Mouse (Mus musculus): ENCODE results near the gene Gm20388. TPM values are rescaled to one million over a fixed set of nuclear protein-coding genes. Genes with fewer than 3 reads are reported as not detected.
"Not testable (repeated sequence)": the region's sequence is repeated elsewhere in the genome, so short reads cannot be mapped to it uniquely, and the experiment has no call there.

Gene Gm20388
- total RNA-seq, 2 experiments from 2014 or later, result 5.8 TPM; not detected in 1

DNA sequence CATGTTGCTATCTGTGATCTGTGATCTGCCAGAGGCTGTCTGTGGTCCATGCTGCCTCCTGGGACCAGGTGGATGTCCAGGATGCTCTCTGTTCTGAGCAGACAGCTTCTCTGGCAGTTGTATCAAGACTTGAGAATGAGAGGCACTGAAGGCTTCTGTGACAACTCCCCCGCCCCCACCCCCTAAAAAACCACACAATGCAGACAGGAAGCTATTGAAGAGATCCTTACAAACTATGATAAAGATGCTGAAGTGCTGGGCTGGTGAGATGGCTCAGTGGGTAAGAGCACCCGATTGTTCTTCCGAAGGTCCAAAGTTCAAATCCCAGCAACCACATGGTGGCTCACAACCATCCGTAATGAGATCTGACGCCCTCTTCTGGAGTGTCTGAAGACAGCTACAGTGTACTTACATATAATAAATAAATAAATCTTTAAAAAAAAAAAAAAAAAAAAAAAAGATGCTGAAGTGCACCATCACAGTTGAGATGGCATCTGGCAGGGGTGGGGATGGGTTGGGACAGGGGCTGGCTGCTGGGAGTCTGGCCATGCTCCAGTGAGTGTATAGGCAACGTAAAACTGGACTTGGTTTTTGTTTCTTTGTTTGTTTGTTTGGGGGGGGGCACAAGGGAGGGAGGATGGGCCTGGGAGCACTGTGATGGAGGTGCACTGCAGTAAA lies 1235.0 kb downstream of the Gm20388 start:
- not testable (repeated sequence) for DNase-seq

DNA sequence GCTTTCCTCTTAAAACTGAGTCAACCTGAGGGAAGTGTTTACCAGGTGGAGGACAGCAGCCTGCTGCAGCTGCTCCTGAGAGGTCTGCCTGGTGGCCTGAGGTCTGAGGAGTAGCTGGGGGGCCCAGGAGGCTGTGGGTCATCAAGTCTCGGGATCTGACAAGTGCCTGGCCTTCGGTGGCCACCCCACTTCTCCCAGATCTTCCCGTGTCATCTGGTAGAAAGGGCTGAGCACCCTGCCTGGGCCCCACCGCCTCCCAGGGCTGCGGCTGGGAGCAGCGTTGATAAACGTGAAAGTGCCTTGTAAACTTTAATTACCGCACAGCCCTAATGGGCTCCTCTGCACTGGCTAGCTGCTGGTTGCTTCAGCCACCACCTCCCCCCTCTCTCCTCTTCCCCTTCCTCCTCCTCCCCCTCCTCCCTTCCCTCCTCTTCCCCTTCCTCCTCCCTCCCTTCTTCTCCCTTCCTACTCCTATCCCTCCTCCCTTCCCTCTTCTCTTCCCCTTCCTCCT lies 1238.0 kb downstream of the Gm20388 start:
- DNase-seq, result no peak

DNA sequence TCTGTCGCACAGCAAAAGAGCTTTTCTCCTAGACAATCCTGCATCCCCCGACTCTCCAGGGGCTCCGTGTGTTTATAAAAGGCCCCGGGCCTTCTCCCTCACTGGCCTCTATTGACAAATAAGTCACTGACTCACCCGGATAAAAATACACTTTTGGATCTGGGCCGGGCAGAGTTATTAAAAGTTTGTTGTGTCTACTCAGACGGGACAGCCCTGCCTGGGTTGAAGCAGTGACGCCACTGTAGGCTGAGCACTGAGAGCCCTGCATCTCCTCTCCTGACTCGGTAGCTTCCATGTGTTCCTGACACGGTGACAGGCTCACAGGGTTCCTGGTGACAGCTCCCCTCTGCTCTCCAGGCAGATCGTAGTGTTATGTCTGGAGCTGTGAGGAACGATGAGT lies 1241.8 kb downstream of the Gm20388 start:
- DNase-seq, result peak; percentile 74

DNA sequence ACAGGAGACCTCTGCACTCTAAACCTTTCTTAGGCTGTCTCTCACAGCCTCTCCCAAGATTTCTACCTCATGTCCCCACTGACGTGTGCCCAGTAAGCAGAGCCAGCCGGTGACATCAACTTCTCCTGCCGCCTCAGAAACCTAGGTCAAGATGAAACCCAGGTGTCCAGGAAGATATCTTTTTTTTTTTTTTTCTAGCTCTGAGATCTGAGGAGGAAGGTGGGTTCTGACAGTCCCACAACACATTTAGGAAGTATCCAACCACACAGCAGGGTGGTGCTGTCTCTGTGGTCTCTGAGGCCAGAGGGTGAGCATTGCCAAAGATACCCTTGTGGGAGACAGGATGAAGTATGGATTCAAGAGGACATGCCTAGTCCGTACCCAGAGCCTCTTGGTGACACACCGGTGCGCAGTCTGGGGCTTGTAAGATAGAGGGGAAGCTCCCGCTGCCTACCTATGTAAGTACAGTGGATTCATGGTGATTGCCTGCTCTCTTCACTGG lies 1246.4 kb downstream of the Gm20388 start:
- no peak for DNase-seq

DNA sequence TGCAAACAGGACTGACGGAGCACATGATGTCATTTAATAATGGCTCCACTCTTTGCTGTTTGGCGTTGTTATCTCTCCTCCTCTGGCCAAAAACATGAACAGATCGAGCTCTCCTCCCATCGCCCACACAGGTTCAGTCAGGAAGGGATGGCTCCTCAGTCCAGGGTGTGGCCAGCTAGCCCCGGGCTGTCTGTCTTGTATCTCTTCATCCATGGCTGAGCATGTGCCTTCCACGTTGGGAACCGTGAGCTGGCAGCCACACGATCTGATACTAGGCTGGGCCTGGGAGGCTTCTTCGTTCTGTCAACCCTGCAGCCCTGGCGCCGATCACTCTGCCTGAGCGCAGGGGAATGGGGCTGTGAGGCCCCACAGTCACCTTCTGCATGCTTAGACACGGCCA lies 1248.2 kb downstream of the Gm20388 start:
- DNase-seq, result no peak

DNA sequence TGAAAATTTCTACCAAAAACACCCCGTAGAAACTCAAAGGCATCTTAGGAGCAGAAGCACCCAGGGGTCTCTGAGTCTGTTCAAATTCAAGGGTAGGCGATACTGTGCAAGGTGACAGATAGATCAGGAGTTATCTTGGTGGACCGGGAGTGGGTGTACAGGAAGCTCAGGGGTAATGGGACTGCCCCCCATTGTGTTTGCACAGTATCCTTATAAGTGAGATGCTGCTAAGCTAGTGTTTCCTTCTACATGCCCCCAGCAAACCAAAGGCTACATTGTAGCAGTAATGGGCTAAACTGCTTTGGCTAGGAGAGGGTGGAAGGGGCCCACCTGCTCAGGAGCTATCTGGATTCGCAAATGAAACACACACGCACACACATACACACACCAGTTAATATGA lies 1250.8 kb downstream of the Gm20388 start:
- DNase-seq, result no peak

DNA sequence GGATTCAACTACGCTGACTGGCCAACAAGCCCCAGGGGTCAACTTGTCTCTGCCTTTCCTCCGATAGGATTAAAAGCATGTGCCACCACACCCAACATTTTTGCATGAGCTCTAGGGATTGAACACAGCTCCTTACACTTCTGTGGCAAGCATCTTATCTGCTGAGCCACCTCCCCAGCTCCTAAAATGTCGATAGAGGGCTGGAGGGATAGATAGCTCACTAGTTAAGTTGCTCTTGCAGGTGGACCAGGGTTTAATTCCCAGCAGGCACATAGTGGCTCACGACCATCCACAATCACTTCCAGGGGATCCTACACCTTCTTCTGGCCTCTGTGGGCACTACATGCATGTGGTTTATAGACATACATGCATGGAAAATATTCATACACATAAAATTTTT lies 1251.8 kb downstream of the Gm20388 start:
- DNase-seq, result no peak

DNA sequence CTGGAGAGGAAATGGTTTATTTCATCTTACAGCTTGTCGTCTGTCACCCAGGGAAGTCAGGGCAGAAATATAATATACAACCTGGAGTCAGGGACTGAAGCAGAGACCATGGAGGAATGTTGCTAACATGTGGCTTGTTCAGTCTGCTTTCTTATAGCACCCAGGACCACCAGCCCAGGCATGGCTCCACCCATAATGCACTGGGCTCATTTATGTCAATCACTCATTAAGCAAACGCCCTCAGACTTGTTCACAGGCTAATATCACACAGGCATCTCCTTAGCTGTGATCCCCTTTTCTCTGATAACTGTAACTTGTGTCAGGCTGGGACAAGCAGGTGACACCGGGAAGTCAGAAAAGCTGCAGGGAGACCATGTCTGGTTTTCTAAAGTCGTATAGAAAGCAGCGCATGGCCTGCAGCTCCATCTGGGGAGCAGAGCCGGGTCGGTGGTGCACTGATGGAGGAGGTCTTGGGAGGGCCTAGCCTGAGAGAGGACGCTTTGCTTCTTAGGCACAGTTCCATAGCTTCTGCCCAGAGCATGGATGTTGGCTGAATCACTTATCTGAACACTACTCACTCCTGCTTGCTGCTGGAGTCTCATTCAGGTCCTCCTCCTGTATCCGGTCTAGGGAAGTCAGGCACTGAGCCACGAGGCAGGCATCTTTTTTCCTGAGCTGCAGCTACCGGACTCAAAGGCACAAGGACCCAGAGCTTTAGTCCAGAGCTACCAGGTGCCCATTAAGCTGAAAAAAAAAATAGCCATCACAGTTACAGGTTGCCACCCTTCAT lies 1252.5 kb downstream of the Gm20388 start:
- peak; percentile 43 for DNase-seq

DNA sequence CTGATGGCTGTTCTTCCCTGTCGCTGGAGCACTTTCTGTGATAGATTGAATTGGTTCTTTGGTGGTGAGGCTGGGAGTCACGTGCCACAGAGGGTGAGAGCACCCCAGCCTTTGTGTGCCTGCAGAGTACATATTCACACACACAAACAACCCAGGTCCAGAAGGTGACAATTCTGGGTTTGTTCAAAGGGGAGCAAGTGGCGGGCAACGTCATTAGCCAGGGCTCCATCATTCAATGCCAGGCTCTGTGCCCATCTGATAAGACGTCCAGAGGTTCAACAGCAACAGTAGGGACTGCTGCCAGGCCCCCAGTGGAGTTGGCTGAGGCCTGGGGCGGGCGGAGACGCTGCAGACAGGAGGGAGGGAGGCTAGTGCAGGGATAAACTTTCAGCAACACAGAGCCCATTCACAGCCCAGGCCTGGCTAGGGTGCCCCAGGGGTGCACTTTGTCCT lies 1253.4 kb downstream of the Gm20388 start:
- DNase-seq, result peak; percentile 76

DNA sequence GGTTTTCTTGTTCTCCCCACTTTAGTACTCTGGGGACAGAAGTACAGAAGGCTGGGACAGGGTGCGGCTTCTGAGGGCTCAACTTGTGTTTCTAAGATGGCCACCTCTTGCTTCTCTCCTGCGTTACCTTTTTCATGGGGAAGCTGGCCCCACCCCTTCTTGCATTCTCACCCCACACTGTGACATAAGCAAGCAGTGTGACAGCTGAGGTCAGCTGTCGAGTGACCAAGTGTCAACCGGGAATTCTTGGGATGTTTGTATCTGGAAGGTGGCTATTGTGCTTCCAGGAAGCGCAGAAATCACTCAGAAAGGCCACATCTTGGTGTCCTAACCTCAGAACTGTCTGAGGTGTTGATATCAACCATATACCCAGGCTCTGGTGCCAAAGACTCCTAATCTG lies 1257.4 kb downstream of the Gm20388 start:
- no peak for DNase-seq

DNA sequence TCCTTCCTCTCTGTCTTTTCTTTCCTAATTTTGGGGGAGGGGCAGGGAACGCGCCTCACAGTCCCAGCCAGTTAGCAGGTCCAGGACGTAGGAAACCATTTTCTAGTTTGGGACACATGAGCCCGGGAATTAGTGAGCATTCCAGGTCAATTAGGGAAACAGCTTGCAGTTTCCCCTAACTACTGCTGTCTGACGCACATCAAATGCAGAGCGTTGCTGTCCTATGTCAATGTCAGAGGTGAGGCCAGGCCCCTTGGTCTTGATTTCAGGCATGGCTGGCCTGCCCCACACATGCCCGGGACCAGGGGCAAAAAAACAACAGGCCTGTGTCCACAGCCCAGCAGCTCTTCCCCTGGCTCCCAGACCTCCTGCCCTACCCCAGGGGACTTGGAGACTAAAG lies 1259.5 kb downstream of the Gm20388 start:
- no peak for DNase-seq

DNA sequence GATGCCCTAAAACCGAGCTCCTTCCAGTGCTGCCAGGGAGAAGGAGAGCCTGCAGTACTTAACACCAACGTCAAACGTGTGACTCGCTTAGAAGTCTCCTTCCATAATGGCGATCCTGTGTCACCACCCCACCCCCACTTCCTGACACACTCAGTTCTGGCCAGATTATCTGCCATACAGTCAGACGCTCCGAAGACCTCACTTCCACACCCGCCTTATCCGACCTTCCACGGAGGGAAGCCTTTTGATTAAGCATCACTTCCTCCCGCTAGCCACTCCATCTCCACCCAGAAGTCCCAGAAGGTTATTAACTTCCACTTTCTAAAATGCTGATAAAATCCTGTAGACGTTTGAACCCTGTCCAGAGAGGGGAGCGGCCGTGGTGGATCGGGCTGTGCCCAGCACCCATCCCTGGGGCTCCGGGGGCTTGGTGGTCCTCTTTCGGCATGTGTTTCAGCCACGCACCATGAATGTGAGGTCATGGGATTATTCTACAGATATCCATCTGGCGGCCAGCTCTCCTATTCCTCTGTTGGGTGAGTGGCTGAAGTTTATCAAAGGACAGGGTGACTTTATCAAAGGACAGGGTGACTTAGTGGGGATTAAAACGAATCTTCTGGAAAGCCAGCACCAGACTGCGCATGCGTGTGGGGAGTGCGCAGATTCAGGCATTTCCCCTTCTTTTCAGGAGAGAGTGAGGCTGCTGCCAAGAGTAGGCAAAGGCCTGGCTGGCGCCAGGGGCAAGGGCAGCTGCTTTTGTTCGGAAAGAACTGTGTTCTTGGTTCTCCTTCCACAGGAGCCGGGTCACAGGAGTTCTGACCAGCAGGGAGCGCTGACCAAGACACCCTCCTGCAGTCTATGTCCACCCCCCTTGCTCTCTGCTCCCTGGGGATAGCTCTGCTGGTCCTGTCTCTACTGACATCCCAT lies 1260.2 kb downstream of the Gm20388 start:
- DNase-seq, result peak; percentile 73

DNA sequence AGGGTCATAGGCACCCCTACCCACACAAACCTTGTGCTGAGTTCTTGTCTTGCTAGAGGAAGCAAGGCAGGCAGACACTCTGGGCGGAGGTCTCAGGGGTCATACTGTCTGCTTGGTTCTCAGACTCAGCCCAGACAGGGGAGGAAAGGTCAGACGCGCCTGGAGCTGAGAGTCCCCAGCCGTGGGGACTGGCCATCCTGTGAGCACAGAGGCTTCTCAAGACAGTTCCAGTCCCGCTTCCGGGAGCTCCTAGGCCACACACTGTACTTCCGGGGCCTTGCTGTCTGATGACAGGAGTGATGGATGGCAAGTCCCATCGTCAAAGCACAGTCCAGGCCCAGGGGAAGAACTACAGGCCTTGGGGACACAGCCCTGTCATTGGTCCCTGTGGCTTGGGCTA lies 1261.9 kb downstream of the Gm20388 start:
- no peak for DNase-seq

DNA sequence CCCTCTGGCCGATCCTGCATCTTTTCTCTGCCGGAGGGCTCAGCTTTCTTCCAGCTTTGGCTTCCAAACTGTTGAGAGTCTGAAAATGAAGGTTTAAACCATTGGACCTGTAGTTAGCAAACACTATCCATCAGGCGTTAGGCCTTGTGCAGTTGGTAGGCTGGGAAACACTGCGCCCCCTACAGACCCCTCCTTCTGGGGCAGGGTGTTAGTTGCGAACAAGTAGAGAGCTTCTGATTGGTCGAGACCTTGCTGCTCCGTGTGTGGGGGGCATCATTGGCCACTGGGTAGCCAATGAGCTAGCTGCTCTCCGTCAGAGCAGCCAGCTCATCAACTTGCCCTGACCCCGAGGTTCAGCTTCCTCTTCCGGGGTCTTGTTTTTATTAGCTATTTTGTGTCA lies 1263.5 kb downstream of the Gm20388 start:
- no peak for DNase-seq

DNA sequence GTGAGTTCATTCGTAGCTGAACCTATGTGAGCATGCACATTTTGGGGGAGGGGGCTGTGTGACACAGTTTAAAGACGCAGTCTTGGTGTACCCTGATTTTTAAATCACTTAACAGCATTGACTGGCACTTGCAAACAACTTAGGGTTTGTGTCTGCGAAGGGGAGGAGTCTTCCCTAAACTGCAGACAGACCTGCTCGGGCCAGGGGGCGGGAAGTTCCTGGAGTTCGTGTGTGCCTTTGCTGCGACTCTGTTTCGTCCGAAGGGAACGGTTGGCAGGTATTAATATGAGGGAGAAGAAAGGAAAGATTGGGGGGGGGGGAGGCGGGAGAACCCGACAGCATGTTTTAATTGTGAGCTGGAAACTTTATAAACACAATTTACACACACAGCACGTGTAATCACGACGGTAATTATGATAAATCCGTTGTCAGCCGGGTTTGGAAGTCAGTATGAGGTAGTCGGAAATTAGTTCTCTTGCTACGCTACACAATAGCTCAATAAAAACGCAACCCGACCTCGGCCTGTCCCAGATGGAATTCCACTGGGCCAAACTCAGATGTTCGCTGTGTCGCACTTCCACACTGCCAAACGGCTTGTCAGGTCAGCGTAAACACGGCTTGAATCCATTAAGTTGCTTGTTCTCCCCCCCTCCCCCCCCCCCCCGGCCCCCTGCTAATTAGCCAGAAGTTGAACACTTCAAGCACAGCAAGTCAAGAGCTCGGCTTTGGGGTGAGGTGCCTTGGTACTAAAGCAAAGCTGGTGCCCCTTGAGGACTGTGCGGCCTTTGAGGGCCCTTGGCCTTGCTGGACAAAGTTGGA lies 1264.3 kb downstream of the Gm20388 start:
- no peak for DNase-seq

DNA sequence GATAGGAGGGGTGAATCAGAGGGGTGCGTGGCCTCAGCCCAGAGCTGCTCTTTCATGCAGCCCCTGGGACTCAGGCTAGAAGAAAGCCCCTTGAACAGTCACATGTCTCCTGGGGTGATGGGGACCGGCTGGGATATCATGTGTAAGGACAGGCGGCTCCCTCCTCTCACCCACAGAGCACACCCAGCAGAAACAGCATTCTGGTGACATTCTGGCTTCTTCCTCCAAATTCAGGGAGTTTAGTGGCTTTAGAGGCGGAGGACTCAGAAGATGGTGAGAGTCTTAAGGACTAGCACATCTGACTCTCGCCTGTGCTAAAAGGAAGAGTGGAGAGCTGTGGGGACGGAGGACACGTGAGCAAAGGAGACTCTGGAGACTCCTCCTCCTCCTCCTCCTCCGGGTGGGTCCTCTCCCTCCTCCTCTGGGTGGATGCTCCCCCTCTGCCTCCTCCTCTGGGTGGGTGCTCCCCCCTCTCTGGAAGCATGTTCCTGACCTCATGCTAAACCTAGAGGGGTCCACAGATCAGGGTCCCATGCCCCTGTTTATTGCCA lies 1265.0 kb downstream of the Gm20388 start:
- DNase-seq, result no peak

DNA sequence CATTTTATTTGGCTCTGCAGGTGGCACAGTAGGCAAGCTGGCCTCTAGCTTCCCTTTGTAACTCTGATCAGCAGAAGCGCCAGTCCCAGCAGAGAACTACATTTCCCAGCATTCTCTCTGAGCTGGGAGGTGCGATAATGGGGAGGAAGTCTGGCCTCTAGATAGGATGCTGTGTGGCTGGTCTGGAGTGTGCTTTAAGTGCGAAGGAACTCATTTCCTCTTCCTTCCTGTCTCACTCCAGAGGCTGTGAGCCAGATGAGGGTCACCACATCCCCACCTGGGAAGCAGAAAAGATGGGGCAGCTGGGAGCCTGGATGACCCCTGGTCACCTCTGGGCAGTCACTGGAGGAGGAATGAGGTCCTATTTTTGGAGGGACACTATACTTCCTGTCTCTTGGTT lies 1265.7 kb downstream of the Gm20388 start:
- DNase-seq, result peak; percentile 37

DNA sequence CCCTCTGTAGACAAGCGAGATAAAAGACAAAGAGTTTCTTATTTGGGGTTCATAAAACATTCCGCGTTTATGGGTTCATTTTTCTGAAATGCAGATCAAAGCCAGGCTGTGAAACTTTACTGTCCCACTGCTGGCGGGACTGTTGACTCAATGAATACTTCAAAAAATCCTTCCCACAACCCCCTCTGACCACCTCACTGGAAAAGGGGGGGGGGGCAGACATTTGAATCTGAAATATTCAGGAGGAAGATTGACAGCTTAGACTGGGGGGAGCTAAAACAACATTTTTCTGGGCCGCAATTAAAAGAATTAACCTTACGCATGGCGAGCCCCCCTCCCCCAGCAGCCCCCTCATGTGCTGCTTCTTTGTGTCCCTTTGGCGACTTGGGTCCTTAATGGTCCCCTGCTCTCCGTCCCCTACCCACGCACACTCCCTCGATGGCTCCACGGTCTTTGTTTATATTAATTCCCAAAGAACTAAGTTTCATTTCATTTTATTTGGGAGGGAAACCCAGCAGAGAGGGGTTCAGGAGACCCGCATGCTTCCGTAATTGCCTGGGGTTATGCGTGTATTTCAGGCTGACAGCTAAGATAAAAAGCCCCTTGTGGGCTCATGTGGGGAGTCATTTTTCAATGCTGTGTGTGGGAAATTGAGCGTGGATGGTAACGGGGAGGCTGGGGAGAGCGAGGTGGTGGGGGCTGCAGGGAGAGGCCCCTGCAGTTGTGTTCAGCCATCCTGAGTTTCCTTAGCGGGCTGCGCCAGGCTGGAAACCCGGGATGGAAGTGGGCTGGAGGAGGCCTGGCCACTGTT lies 1270.0 kb downstream of the Gm20388 start:
- no peak for DNase-seq

DNA sequence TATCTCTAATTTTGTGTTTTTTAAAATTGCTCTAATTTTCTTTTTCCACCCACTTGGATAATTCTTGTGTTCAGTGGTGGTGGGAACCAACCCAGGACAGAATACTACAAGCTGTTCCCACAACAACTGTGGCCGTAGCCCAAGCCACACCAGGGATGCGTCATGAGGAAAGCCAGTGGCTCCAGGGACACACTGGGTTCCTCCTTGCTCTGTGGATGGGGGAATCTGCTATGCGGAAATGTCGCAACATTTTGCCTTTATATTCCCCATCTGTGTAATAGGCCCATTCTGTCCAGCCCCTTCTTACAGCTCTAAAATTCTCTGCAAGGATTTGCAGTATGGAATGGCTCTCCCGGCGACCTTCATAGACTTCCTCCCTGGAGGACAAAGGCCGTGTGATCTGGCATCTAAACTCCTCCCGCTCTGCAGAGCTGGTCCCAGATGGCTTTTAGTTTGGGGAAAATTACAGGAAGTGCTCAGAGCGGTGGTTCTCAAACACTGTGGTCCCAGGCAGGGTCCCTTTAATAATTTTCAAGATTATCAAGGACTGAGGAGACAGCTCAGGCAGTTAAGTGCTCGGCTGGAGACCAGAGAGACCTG lies 1270.7 kb downstream of the Gm20388 start:
- peak; percentile 46 for DNase-seq

Measured in heart, postnatal 4 days (tissue).